Mouse (Mus musculus): ENCODE data around the gene Golt1a. TPM values are rescaled to one million over a fixed set of nuclear protein-coding genes. Genes with fewer than 3 reads are reported as not detected.

Golt1a gene
- not detected in 2 replicates for total RNA-seq (2023)

DNA sequence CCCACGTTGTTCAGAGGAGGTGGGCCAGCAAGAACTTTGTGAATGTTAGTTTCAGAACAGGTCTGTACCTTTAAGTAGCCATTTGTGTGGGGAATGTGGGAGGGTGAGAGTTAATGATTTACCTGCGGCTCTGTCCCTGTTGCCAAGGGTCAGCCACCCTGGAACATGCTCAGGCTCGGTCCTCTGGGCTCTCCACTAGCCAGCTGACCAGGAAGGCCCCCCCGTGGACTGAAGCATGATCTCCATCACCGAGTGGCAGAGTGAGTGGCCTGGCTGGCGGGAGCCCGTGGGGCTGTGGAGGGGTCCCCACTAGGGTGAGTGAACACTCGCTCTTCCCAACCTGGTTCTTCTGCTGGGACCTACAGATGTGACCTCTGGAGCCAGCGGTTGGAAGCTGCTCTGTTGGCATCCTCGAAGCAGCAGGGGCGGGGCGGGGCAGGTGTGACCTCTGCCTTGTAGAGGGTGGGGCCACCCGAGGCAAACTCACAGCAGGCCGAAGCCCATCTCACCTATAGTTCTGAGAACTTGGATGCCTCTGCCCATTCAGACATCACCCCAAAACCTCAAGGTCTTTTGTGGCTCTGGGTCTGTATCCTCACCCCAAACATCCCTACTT, at the start of gene Golt1a:
Golt1a (plus strand) TSS at position 149 of the 616 bp plus-strand sequence.

DNA sequence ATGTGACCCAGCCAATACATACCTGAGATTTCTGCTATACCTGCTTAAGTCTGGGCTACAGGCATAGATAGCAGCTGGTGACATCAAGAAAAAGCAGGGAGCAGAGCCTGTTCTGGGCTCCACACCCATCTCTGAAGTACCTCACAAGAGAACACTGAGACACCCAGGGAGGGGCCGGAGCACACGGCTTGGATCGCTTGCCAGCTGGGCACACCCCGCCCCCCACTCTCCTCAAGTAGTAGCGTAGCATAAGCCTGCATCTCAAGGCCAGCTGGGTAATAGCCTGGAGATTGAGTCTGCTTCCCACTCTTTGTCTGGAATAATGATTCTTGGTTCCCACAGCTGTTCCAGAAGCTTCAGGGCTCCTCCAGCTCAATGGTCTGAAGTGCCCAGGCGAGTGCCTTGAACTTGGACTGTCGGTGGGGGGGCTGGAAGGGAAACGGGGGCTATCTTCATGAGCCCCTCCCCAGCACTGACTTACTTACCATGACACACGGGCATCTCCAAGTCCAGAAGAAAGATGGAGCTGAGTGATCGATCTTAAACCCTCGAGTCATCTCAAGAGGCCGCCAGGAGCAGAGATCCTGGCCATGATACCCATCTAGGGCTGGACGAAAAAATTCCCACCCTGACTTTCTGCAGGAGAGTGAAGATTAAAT, 11.8 kb downstream of the Golt1a start, which contains the start of gene Kiss1:
Kiss1 (plus strand) TSS at position 609 of the 659 bp plus-strand sequence.

DNA sequence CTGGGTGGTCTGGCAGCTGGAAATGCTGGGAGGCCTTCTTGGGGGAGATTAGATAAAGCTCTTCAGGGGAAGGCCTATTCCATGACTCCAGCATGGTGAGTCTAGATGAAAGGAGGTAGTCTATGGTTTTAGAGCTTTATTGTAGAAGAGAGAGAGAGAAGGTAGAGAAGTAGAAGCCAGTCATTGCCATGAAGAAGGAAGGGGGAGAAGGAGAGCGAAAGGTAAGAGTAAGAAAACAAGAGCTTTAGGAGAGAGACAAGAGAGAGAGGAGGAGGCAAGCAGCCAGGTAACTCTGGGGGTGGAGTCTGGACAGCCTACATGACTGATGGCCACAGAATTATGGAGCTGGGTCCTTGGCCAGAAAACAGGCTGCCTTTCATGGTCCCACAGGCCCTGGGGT, 40.6 kb downstream of the Golt1a start, which contains the start of gene Ren1:
Ren1 (plus strand) TSS at position 301 of the 400 bp plus-strand sequence.

DNA sequence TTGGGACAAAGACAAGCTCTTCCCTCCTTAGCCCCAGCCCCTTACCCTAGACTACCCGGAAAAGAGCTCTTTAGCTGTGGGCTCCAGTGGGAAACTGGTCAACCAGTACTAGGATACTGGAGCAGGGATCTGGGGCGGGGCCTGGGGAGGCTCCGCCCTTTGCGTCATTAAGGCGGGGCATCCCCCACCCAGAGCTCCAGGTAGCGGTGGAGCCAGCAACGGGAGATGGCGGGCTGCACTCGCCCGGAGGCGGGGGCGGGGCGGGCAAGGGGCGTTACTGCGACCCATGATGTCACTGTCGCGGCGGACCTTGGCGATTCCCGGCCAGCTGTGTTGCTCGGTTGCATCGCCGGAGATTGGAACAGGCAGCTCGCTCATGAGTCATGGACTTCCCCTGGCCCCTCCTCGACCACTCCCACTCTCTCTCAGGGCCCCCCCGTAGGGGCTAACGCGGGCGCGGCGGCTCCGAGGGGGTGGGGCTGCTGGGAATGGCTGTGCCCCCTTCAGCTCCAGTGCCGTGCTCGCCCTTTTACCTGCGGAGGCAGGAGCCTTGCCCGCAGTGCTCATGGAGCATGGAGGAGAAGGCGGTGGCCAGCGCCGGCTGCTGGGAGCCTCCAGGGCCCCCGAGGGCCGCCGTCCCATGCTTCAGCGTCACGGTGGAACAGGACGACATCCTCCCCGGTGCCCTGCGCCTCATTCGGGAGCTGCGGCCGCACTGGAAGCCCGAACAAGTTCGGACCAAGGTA, 53.8 kb downstream of the Golt1a start, which contains the start of gene Etnk2:
Etnk2 (plus strand) TSS at position 297 of the 746 bp plus-strand sequence.

Other genes with a start within 250 kb of the Golt1a start
- 176 and 204 TPM in 2 replicates for gene Ppp1r15b, start 178.7 kb upstream of the Golt1a start, total RNA-seq (2023)
- gene Plekha6, start 145.6 kb upstream of the Golt1a start, total RNA-seq (2023), result 2.2 and 7.4 TPM in 2 replicates
- gene Kiss1, start 12.1 kb downstream of the Golt1a start, total RNA-seq (2023), result not detected in 2 replicates
- not detected in 2 replicates for gene Ren1, start 40.7 kb downstream of the Golt1a start, total RNA-seq (2023)
- not detected in 2 replicates for gene Etnk2, start 53.8 kb downstream of the Golt1a start, total RNA-seq (2023)
- 5.9 and 7.7 TPM in 2 replicates for gene Sox13, start 114.6 kb downstream of the Golt1a start, total RNA-seq (2023)

Data from neutrophil, adult 65 days (primary cell).